Comparison of ENCODE assay signal across 7 mouse cellular contexts in the genomic region with DNA sequence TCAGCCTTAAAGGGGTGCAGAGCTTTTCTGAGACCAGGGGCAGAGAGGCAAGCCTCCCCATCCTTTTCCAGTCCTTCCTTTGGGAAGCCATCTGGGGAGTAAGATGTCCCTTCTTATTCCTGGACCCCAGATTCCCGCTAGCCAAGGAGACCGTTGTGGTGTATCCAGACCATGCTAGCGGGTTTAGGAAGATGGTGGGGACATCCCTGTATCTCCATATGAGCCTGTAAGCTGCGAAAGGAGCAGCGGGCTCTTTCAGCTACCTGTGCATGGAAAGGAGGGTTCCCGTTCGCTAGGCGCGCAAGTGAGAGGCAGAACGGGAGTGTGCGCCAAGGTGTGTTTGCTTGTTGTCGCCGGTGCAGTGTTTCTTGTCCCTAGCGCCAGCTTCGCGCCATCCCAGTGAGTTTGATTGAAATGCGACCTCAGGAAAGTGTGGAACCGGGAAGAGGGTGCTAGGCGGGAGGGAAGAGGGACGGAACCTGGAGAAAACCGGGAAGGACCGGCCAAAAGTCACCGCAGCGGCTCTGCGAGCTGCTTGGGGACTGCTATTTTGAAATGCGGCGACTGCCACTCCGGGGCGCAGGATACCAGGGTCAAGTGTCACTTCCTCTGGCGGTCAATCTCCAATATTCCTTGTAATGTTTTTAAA. TPM values are rescaled to one million over a fixed set of nuclear protein-coding genes. Genes with fewer than 3 reads are reported as not detected.
DNase-seq lines count a peak whose midpoint lies in the region; ATAC-seq and TF ChIP-seq lines count a peak whose summit lies in the region.

No protein-coding gene starts in this region.

- H3K4me2 ChIP-seq in heart, embryonic 12.5 days = peak overlapping the region; percentile 75
- peak overlapping the region; percentile 59 for H3K4me2 ChIP-seq in midbrain, postnatal 0 days (ENCODE audit: low read depth, low read length, poor library complexity, severe bottlenecking)

- no peaks in the 10 kb centered on the region for H3K9me3 ChIP-seq in heart, embryonic 12.5 days (replicated peaks)
- no peaks in the 10 kb centered on the region for H3K9me3 ChIP-seq in midbrain, postnatal 0 days (ENCODE audit: low read length)

- H3K4me1 ChIP-seq in cerebellum, adult 2 months (ENCODE audit: control insufficient read depth, insufficient read depth, low read length) = peaks cover 8% of the 10 kb centered on the region; the same call in 1 of the 2 replicates
- H3K4me1 ChIP-seq in heart, embryonic 12.5 days (replicated peaks) = peaks cover 10% of the 10 kb centered on the region; the same call in 1 of the 2 replicates
- H3K4me1 ChIP-seq in midbrain, postnatal 0 days (ENCODE audit: insufficient read depth, low read length) = no peaks in the 10 kb centered on the region

- peak overlapping the region; percentile 72 for H3K4me3 ChIP-seq in cerebellum, adult 2 months (replicated peaks; ENCODE audit: insufficient read depth, low read depth, low read length)
- peak overlapping the region; percentile 46 for H3K4me3 ChIP-seq in heart, embryonic 12.5 days
- H3K4me3 ChIP-seq in midbrain, postnatal 0 days (ENCODE audit: low read depth, low read length) = peak overlapping the region; percentile 35

- TF ChIP-seq CTCF in cerebellum, adult 2 months (IDR thresholded peaks at IDR 0.05; ENCODE audit: borderline replicate concordance, insufficient read depth, low read depth, low read length) = no peak
- TF ChIP-seq CTCF in midbrain, postnatal 0 days (IDR thresholded peaks at IDR 0.05) = no peak

- no peaks in the 10 kb centered on the region for H3K36me3 ChIP-seq in heart, embryonic 12.5 days
- no peaks in the 10 kb centered on the region for H3K36me3 ChIP-seq in midbrain, postnatal 0 days (ENCODE audit: insufficient read depth, low read length)

- 2% methylated on average over 30 of the region's 30 CpGs for WGBS in cerebellum, adult 2 months
- under 1% methylated on average over 30 of the region's 30 CpGs for WGBS in heart, embryonic 12.5 days
- WGBS in midbrain, postnatal 0 days = 1% methylated on average over 30 of the region's 30 CpGs

- ATAC-seq in heart, embryonic 12.5 days (ENCODE audit: insufficient number of reproducible peaks, low FRiP score) = no peak
- ATAC-seq in midbrain, postnatal 0 days (ENCODE audit: low FRiP score) = peak; percentile 47; the same call in 1 of the 2 replicates

- no peaks in the 10 kb centered on the region for H3K27me3 ChIP-seq in cerebellum, adult 2 months (ENCODE audit: control insufficient read depth, insufficient read depth, low read length)
- peaks cover 71% of the 10 kb centered on the region for H3K27me3 ChIP-seq in heart, embryonic 12.5 days (replicated peaks)
- peaks cover 22% of the 10 kb centered on the region; the same call in 1 of the 2 replicates for H3K27me3 ChIP-seq in midbrain, postnatal 0 days (ENCODE audit: insufficient read depth, low read length)

- DNase-seq in R1 (ENCODE audit: low read depth, low spot score) = peak; percentile 55
- peak; percentile 73 to 81 for DNase-seq in cerebellum, adult 2 months
- DNase-seq in kidney, postnatal 14 days = peak; percentile 67
- DNase-seq in midbrain, postnatal 0 days (ENCODE audit: low spot score) = no peak
- DNase-seq in spleen, postnatal 10 days (ENCODE audit: low spot score in 2 of 2) = no peak
- DNase-seq in urinary bladder, postnatal 4 days (ENCODE audit: low spot score in 2 of 2) = no peak

- peak overlapping the region; percentile 43 for H3K27ac ChIP-seq in cerebellum, adult 2 months (ENCODE audit: insufficient read depth, low read length)
- H3K27ac ChIP-seq in heart, embryonic 12.5 days (ENCODE audit: poor library complexity, severe bottlenecking) = no peak overlapping the region
- H3K27ac ChIP-seq in midbrain, postnatal 0 days (ENCODE audit: low read depth, low read length) = peak overlapping the region; percentile 65

- TF ChIP-seq POLR2A in cerebellum, adult 2 months (IDR thresholded peaks at IDR 0.05; ENCODE audit: borderline replicate concordance, insufficient read depth, low read length) = peak; percentile 42; the same call in 1 of the 2 replicates

- peak overlapping the region; percentile 43; the same call in 1 of the 2 replicates for H3K9ac ChIP-seq in heart, embryonic 12.5 days
- peak overlapping the region; percentile 54 for H3K9ac ChIP-seq in midbrain, postnatal 0 days (replicated peaks; ENCODE audit: low read length, poor library complexity, severe bottlenecking)

RNA-seq across cellular contexts. Expression of a gene that starts 46.8 kb away (rescaled TPM):
- 115 and 125 TPM in 2 replicates for polyA plus RNA-seq in cerebellum, adult 2 months (2012; rRNA removed)
- polyA plus RNA-seq in heart, embryonic 12.5 days (2016; fragmentation: Nextera tagmentation; extraction: Ambion mirVana) = 34.3 and 37.8 TPM in 2 replicates
- total RNA-seq in midbrain, postnatal 0 days (2014; rRNA removed) = 131 and 164 TPM in 2 replicates
- 90.6 and 97.9 TPM in 2 replicates for polyA plus RNA-seq in midbrain, postnatal 0 days (2015; fragmentation: Nextera tagmentation; extraction: Ambion mirVana)

RNA-seq across cellular contexts. Expression of a gene that starts 47.5 kb away (rescaled TPM):
- polyA plus RNA-seq in cerebellum, adult 2 months (2012; rRNA removed) = 72.9 and 92.2 TPM in 2 replicates
- polyA plus RNA-seq in heart, embryonic 12.5 days (2016; fragmentation: Nextera tagmentation; extraction: Ambion mirVana) = not detected in 2 replicates
- total RNA-seq in midbrain, postnatal 0 days (2014; rRNA removed) = 49.5 and 62.0 TPM in 2 replicates
- 0.86 and 1.0 TPM in 2 replicates for polyA plus RNA-seq in midbrain, postnatal 0 days (2015; fragmentation: Nextera tagmentation; extraction: Ambion mirVana)

Comparison
In these comparisons a context has a peak if more than half of its experiments do, and no peak if none do; other contexts are left out.
1. DNase-seq: peak in R1 (single experiment), cerebellum, adult 2 months (2 of 2) and kidney, postnatal 14 days (single experiment); none in midbrain, postnatal 0 days (single experiment), spleen, postnatal 10 days (0 of 2) and urinary bladder, postnatal 4 days (0 of 2).
2. RNA of a gene that starts 47.5 kb away (polyA plus RNA-seq): 72.9 to 92.2 TPM in cerebellum, adult 2 months; 0.86 to 1.0 TPM in midbrain, postnatal 0 days and not detected in heart, embryonic 12.5 days; every median in the first group is over 10 times any median in the second.
3. Peak in every context shown above with its lines, with median percentiles within 50 percentile points of each other: H3K4me3 ChIP-seq.